Mouse (Mus musculus) stomach, embryonic 16.5 days (tissue): ENCODE results near the gene Map4k5. TPM values are rescaled to one million over a fixed set of nuclear protein-coding genes. Genes with fewer than 3 reads are reported as not detected.

Experiments
- ATAC-seq: fragments of 200-750 bp; cut with Nextera tagmentation; 2 replicates; pipeline ENCODE4 v1.8.0; 2017; ENCODE audit warnings: moderate number of reproducible peaks, moderate TSS enrichment; ENCODE audit not compliant: insufficient read depth, low FRiP score
- H3K27ac ChIP-seq: fragments of 300-500 bp; sonication (generic); 2 replicates; pipeline ENCODE4 v1.5.1; 2014; ENCODE audit warnings: low read length
- H3K27me3 ChIP-seq: fragments of 300-500 bp; sonication (generic); 2 replicates; pipeline ENCODE4 v1.6.1; 2014; ENCODE audit warnings: low read length, control low read depth, mixed read lengths; ENCODE audit not compliant: control insufficient read depth, insufficient read depth
- H3K36me3 ChIP-seq: fragments of 300-500 bp; sonication (generic); 2 replicates; pipeline ENCODE4 v1.6.1; 2014; ENCODE audit warnings: low read length; ENCODE audit not compliant: control insufficient read depth, insufficient read depth
- H3K4me1 ChIP-seq: fragments of 300-500 bp; sonication (generic); 2 replicates; pipeline ENCODE4 v1.6.1; 2014; ENCODE audit warnings: low read length, control low read depth, mixed read lengths; ENCODE audit not compliant: control insufficient read depth, insufficient read depth
- H3K4me2 ChIP-seq: fragments of 300-500 bp; sonication (generic); 2 replicates; pipeline ENCODE4 v1.6.1; 2014; ENCODE audit warnings: low read depth, low read length, mixed read lengths
- H3K4me3 ChIP-seq: fragments of 300-500 bp; sonication (generic); replicated peaks from 2 replicates; pipeline ENCODE4 v1.5.1; 2014; ENCODE audit warnings: mild to moderate bottlenecking, low read length
- H3K9ac ChIP-seq: fragments of 300-500 bp; sonication (generic); 2 replicates; pipeline ENCODE4 v1.6.1; 2014; ENCODE audit warnings: low read length
- H3K9me3 ChIP-seq: fragments of 300-500 bp; sonication (generic); replicated peaks from 2 replicates; pipeline ENCODE4 v1.6.1; 2016; ENCODE audit warnings: low read length, control low read depth; ENCODE audit not compliant: control insufficient read depth
- WGBS: fragments of 180-500 bp; shearing (Covaris S2); extraction: QIAGEN DNeasy Blood & Tissue Kit; methylation state at CpG from one replicate; pipeline ENCODE4 v1.1.7; 2014; 5-methylcytosine and 5-hydroxymethylcytosine counted together
- polyA plus RNA-seq: library from polyadenylated mRNA; unstranded; fragments of >200 nt; fragmentation: Nextera tagmentation; extraction: Ambion mirVana; gene quantifications from 2 replicates; pipeline ENCODE4 v1.2.1, GENCODE M21; 2015

Map4k5 gene
- polyA plus RNA-seq, 1 experiment from 2014 or later, result 24.3 TPM

- peak overlapping the region; percentile 31 for H3K4me2 ChIP-seq
- no peaks in the 10 kb centered on the region for H3K36me3 ChIP-seq
- H3K9ac ChIP-seq, result no peak overlapping the region
- no peaks in the 10 kb centered on the region for H3K27me3 ChIP-seq
- peaks cover 21% of the 10 kb centered on the region for H3K4me1 ChIP-seq
- H3K4me3 ChIP-seq, result no peak overlapping the region
- H3K9me3 ChIP-seq, result no peaks in the 10 kb centered on the region
- peak; percentile 44; the same call in 1 of the 2 replicates for ATAC-seq
- 13% methylated on average over 4 of the region's 4 CpGs for WGBS
- H3K27ac ChIP-seq, result peak overlapping the region; percentile 71
Observed at GRCm38 (mm10) chr12:69879172-69879665, 13.8 kb downstream of the Map4k5 start.

- H3K27ac ChIP-seq, result no peak overlapping the region
- H3K4me3 ChIP-seq, result no peak overlapping the region
- WGBS, result 89% methylated on average over 9 of the region's 9 CpGs
- peaks cover 21% of the 10 kb centered on the region for H3K4me1 ChIP-seq
- H3K27me3 ChIP-seq, result no peaks in the 10 kb centered on the region
- no peaks in the 10 kb centered on the region for H3K9me3 ChIP-seq
- ATAC-seq, result no peak
- no peak overlapping the region for H3K4me2 ChIP-seq
- no peaks in the 10 kb centered on the region for H3K36me3 ChIP-seq
- no peak overlapping the region for H3K9ac ChIP-seq
Observed at GRCm38 (mm10) chr12:69877842-69878363, 15.1 kb downstream of the Map4k5 start.

- no peak overlapping the region for H3K4me3 ChIP-seq
- 92% methylated on average over 5 of the region's 5 CpGs for WGBS
- no peaks in the 10 kb centered on the region; the same call in 1 of the 2 replicates for H3K4me1 ChIP-seq
- no peak for ATAC-seq
- peaks cover 7% of the 10 kb centered on the region; the same call in 1 of the 2 replicates for H3K36me3 ChIP-seq
- H3K27me3 ChIP-seq, result no peaks in the 10 kb centered on the region
- no peak overlapping the region for H3K9ac ChIP-seq
- no peaks in the 10 kb centered on the region for H3K9me3 ChIP-seq
- no peak overlapping the region for H3K4me2 ChIP-seq
- H3K27ac ChIP-seq, result no peak overlapping the region
Observed at GRCm38 (mm10) chr12:69871632-69872031, 21.4 kb downstream of the Map4k5 start.

GRCm38 (mm10) chr12:69867338-69867737 lies 25.7 kb downstream of the Map4k5 start:
- Histone ChIP-seq H3K4me2 (no peak overlapping the region), H3K27ac (no peak overlapping the region), H3K9me3 (no peaks in the 10 kb centered on the region), H3K27me3 (no peaks in the 10 kb centered on the region), H3K9ac (no peak overlapping the region), H3K4me1 (0 out of 2 replicates have a peak, but pooled peaks cover 5% of the 10 kb centered on the region), H3K4me3 (no peak overlapping the region), H3K36me3 (peaks cover 7% of the 10 kb centered on the region; the same call in 1 of the 2 replicates)
- WGBS, result 59% methylated on average over 5 of the region's 5 CpGs
- ATAC-seq, result no peak

GRCm38 (mm10) chr12:69864164-69864692 lies 28.8 kb downstream of the Map4k5 start:
- Histone ChIP-seq H3K4me1 (0 out of 2 replicates have a peak, but pooled peaks cover 5% of the 10 kb centered on the region), H3K9me3 (no peaks in the 10 kb centered on the region), H3K4me3 (no peak overlapping the region), H3K27me3 (no peaks in the 10 kb centered on the region), H3K9ac (peak overlapping the region; percentile 31; the same call in 1 of the 2 replicates), H3K27ac (no peak overlapping the region), H3K4me2 (no peak overlapping the region), H3K36me3 (no peaks in the 10 kb centered on the region)
- WGBS, result 60% methylated on average over 4 of the region's 4 CpGs
- no peak for ATAC-seq

- peaks cover 6% of the 10 kb centered on the region; the same call in 1 of the 2 replicates for H3K4me1 ChIP-seq
- H3K27ac ChIP-seq, result no peak overlapping the region
- no peaks in the 10 kb centered on the region for H3K27me3 ChIP-seq
- no peak overlapping the region for H3K9ac ChIP-seq
- H3K36me3 ChIP-seq, result no peaks in the 10 kb centered on the region
- ATAC-seq, result no peak
- 66% methylated on average over 5 of the region's 5 CpGs for WGBS
- no peak overlapping the region for H3K4me3 ChIP-seq
- H3K9me3 ChIP-seq, result no peaks in the 10 kb centered on the region
- H3K4me2 ChIP-seq, result no peak overlapping the region
Observed at GRCm38 (mm10) chr12:69863505-69863904, 29.5 kb downstream of the Map4k5 start.

GRCm38 (mm10) chr12:69858847-69859246 lies 34.2 kb downstream of the Map4k5 start:
- Histone ChIP-seq H3K4me1 (peaks cover 3% of the 10 kb centered on the region; the same call in 1 of the 2 replicates), H3K36me3 (0 out of 2 replicates have a peak, but pooled peaks cover 5% of the 10 kb centered on the region), H3K27me3 (no peaks in the 10 kb centered on the region), H3K4me2 (no peak overlapping the region), H3K9me3 (no peaks in the 10 kb centered on the region), H3K27ac (no peak overlapping the region), H3K4me3 (no peak overlapping the region), H3K9ac (no peak overlapping the region)
- ATAC-seq, result no peak
- 68% methylated on average over 4 of the region's 4 CpGs for WGBS

- H3K36me3 ChIP-seq, result 0 out of 2 replicates have a peak, but pooled peaks cover 5% of the 10 kb centered on the region
- no peak overlapping the region for H3K27ac ChIP-seq
- no peaks in the 10 kb centered on the region for H3K27me3 ChIP-seq
- H3K4me3 ChIP-seq, result no peak overlapping the region
- 92% methylated on average over 2 of the region's 2 CpGs for WGBS
- H3K9ac ChIP-seq, result no peak overlapping the region
- no peak overlapping the region for H3K4me2 ChIP-seq
- ATAC-seq, result no peak
- no peaks in the 10 kb centered on the region for H3K9me3 ChIP-seq
- H3K4me1 ChIP-seq, result peaks cover 3% of the 10 kb centered on the region; the same call in 1 of the 2 replicates
Observed at GRCm38 (mm10) chr12:69857597-69857996, 35.4 kb downstream of the Map4k5 start.

GRCm38 (mm10) chr12:69856398-69856797 lies 36.6 kb downstream of the Map4k5 start:
- Histone ChIP-seq H3K27ac (no peak overlapping the region), H3K4me1 (peaks cover 3% of the 10 kb centered on the region; the same call in 1 of the 2 replicates), H3K9ac (no peak overlapping the region), H3K4me3 (no peak overlapping the region), H3K9me3 (no peaks in the 10 kb centered on the region), H3K36me3 (0 out of 2 replicates have a peak, but pooled peaks cover 5% of the 10 kb centered on the region), H3K4me2 (no peak overlapping the region), H3K27me3 (no peaks in the 10 kb centered on the region)
- WGBS, result 94% methylated on average over 10 of the region's 10 CpGs
- no peak for ATAC-seq
